Mouse (Mus musculus) heart, embryonic 10.5 days (tissue): ENCODE measurements around the gene Cuedc2. TPM values are rescaled to one million over a fixed set of nuclear protein-coding genes. Genes with fewer than 3 reads are reported as not detected.

Experiments
- DNase-seq: peaks from one replicate; pipeline ENCODE4 v3.0.0-alpha.2; 2017; ENCODE audit warnings: low spot score
- H3K27ac ChIP-seq: fragments of 300-500 bp; sonication (generic); 2 replicates; pipeline ENCODE4 v1.5.1; 2016; ENCODE audit warnings: mild to moderate bottlenecking
- H3K27me3 ChIP-seq: fragments of 300-500 bp; sonication (generic); 2 replicates; pipeline ENCODE4 v1.6.1; 2016; ENCODE audit warnings: mild to moderate bottlenecking; ENCODE audit not compliant: poor library complexity, insufficient read depth, severe bottlenecking
- H3K36me3 ChIP-seq: fragments of 300-500 bp; sonication (generic); 2 replicates; pipeline ENCODE4 v1.6.1; 2016; ENCODE audit warnings: mild to moderate bottlenecking, moderate library complexity
- H3K4me1 ChIP-seq: fragments of 300-500 bp; sonication (generic); 2 replicates; pipeline ENCODE4 v1.6.1; 2016; ENCODE audit warnings: mild to moderate bottlenecking
- H3K4me3 ChIP-seq: fragments of 300-500 bp; sonication (generic); 2 replicates; pipeline ENCODE4 v1.5.1; 2016; ENCODE audit warnings: mild to moderate bottlenecking, moderate library complexity
- H3K9me3 ChIP-seq: fragments of 300-500 bp; sonication (generic); 2 replicates; pipeline ENCODE4 v1.6.1; 2016; ENCODE audit warnings: mild to moderate bottlenecking, moderate library complexity
- WGBS: fragments of 180-500 bp; shearing (Covaris S2); methylation state at CpG from one replicate; pipeline ENCODE4 v1.1.7; 2016; 5-methylcytosine and 5-hydroxymethylcytosine counted together
- polyA plus RNA-seq: library from polyadenylated mRNA; unstranded; fragments of >200 nt; fragmentation: Nextera tagmentation; extraction: Ambion mirVana; gene quantifications from 2 replicates; pipeline ENCODE4 v1.2.1, GENCODE M21; 2016

The Cuedc2 gene
- 146 and 153 TPM in 2 replicates for polyA plus RNA-seq

DNA sequence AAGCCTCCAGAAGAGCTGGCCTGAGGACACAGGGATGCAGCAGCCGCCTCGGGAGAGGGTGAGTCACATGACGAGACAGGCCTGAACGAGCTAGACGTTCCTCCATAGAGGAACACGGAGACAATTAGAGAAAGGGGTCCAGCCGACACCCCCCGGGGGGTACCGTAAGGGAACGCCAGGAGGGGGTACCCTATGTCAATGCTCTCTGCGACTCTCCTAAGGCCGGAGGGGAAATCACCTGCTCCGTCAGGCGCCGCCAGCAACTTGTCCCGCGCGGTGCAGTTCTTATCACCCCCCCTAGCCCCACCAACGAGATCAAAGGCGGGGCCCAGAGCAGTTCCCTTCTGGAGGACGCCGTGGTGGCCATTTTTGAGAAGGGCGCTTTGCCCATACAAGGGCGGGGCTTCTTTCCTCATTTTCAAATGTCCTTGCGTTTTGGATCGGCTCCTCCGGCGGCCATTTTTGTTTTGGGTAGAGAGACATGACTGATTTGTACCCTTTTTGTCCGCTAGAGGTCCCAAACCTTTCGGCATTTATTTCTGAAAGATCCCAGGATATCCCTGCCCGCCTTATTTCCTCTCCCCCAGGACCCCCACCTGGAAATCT, at the start of gene Cuedc2:
TSS of gene Cuedc2 (minus strand) at position 372 of the 606 bp plus-strand sequence.
- Histone ChIP-seq H3K9me3 (no peaks in the 10 kb centered on the region), H3K4me3 (peak within 1 kb of the TSS; percentile 68), H3K27ac (peak within 1 kb of the TSS; percentile 91), H3K27me3 (peaks cover 10% of the 10 kb centered on the region), H3K4me1 (peaks cover 21% of the 10 kb centered on the region), H3K36me3 (no peaks in the 10 kb centered on the region)
- under 1% methylated on average over 31 of the region's 31 CpGs for whole genome bisulfite sequencing
- peak; percentile 97 for DNase-seq

DNA sequence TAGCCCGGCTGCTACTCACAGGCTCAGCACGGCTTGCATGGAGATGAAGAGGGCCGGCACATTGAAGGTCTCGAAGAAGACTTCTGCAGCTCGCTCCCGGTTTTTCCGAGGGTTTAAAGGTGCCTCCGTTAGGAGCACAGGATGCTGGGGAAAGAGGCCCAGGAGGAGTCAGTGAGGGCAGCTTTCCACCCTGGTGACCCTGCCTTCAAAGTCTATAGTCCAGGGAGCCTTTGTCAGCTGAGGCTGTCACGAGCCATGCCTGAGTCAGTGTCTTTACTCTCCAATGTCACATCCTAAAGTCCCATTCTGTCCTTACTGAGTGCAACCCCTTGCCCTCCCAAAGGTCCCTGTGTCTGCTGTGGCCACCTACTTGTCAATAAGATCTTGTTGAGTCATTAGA, 43.8 kb upstream of the Cuedc2 start:
- DNase-seq = no peak
- Histone ChIP-seq H3K36me3 (peaks cover 95% of the 10 kb centered on the region), H3K4me3 (no peak overlapping the region), H3K4me1 (no peaks in the 10 kb centered on the region), H3K27me3 (no peaks in the 10 kb centered on the region), H3K9me3 (no peaks in the 10 kb centered on the region), H3K27ac (no peak overlapping the region)
- 86% methylated on average over 9 of the region's 9 CpGs for WGBS

GRCm38 (mm10) chr19:46375891-46376290, 37.4 kb upstream of the Cuedc2 start:
- Histone ChIP-seq H3K27me3 (no peaks in the 10 kb centered on the region), H3K9me3 (no peaks in the 10 kb centered on the region), H3K36me3 (peaks cover 50% of the 10 kb centered on the region), H3K4me3 (no peak overlapping the region), H3K4me1 (peaks cover 10% of the 10 kb centered on the region), H3K27ac (no peak overlapping the region)
- DNase-seq = no peak
- 59% methylated on average over 4 of the region's 4 CpGs for WGBS

GRCm38 (mm10) chr19:46375489-46375888, 37.0 kb upstream of the Cuedc2 start:
- Histone ChIP-seq H3K9me3 (no peaks in the 10 kb centered on the region), H3K36me3 (peaks cover 46% of the 10 kb centered on the region), H3K4me3 (no peak overlapping the region), H3K27me3 (no peaks in the 10 kb centered on the region), H3K4me1 (peaks cover 10% of the 10 kb centered on the region), H3K27ac (no peak overlapping the region)
- no peak for DNase-seq
- WGBS = 75% methylated on average over 5 of the region's 5 CpGs

- no peaks in the 10 kb centered on the region for H3K9me3 ChIP-seq
- DNase-seq = no peak
- H3K27ac ChIP-seq = no peak overlapping the region
- H3K27me3 ChIP-seq = no peaks in the 10 kb centered on the region
- H3K4me1 ChIP-seq = peaks cover 10% of the 10 kb centered on the region
- H3K4me3 ChIP-seq = no peak overlapping the region
- 54% methylated on average over 21 of the region's 21 CpGs for WGBS
- peaks cover 37% of the 10 kb centered on the region for H3K36me3 ChIP-seq
These were observed 36.1 kb upstream of the Cuedc2 start for GRCm38 (mm10) chr19:46374477-46375088.

GRCm38 (mm10) chr19:46369204-46369603, 30.7 kb upstream of the Cuedc2 start:
- 17% methylated on average over 4 of the region's 4 CpGs for WGBS
- no peak overlapping the region for H3K4me3 ChIP-seq
- no peaks in the 10 kb centered on the region; the same call in 1 of the 2 replicates for H3K36me3 ChIP-seq
- DNase-seq = peak; percentile 85
- H3K27me3 ChIP-seq = no peaks in the 10 kb centered on the region
- H3K4me1 ChIP-seq = peaks cover 3% of the 10 kb centered on the region
- no peaks in the 10 kb centered on the region for H3K9me3 ChIP-seq
- H3K27ac ChIP-seq = no peak overlapping the region

GRCm38 (mm10) chr19:46367798-46368590, 29.5 kb upstream of the Cuedc2 start:
- no peaks in the 10 kb centered on the region for H3K9me3 ChIP-seq
- H3K27ac ChIP-seq = no peak overlapping the region
- no peak for DNase-seq
- WGBS = 80% methylated on average over 23 of the region's 23 CpGs
- peaks cover 2% of the 10 kb centered on the region; the same call in 1 of the 2 replicates for H3K4me1 ChIP-seq
- H3K4me3 ChIP-seq = no peak overlapping the region
- no peaks in the 10 kb centered on the region for H3K27me3 ChIP-seq
- H3K36me3 ChIP-seq = no peaks in the 10 kb centered on the region; the same call in 1 of the 2 replicates

DNA sequence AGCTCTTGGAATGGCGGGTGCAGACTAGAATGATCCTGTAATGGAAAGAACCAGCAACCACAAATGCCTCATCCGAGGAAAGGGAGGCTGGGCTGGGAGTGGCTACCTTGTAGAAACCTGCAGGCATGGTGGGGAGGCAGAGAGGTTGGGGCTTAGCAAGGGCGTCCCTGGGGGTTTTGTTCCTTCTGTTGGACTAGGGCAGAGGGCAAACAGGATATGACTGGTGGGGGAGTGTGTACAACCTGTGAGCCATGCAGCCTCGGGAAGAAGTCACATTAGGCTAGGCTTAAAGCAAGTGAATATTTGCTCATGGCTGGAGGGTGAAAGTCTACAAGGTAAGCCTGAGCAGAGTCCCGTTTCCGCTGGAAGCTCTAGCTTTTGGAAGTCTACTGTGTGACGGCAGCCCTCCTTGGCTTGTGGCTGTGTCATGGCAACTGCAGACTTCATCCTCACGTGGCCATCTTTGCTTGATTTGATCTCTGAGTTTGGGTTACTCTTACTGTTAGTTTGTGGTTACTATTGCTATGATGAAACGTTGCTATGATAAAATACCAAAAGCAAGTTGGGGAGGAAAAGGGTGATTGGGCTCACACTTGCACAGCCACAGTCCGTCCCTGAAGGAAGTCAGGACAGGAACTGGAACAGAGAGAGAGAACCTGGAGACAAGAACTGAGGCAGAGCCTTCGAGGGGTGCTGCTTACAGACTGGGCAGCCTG, 24.9 kb upstream of the Cuedc2 start:
- no peak overlapping the region for H3K4me3 ChIP-seq
- H3K27me3 ChIP-seq = peaks cover 3% of the 10 kb centered on the region
- 78% methylated on average over 11 of the region's 11 CpGs for WGBS
- H3K9me3 ChIP-seq = no peaks in the 10 kb centered on the region
- H3K27ac ChIP-seq = no peak overlapping the region
- DNase-seq = no peak
- no peaks in the 10 kb centered on the region for H3K36me3 ChIP-seq
- no peaks in the 10 kb centered on the region for H3K4me1 ChIP-seq

GRCm38 (mm10) chr19:46362104-46362503, 23.6 kb upstream of the Cuedc2 start:
- peaks cover 5% of the 10 kb centered on the region; the same call in 1 of the 2 replicates for H3K4me1 ChIP-seq
- H3K4me3 ChIP-seq = no peak overlapping the region
- no peaks in the 10 kb centered on the region for H3K36me3 ChIP-seq
- peaks cover 16% of the 10 kb centered on the region for H3K27me3 ChIP-seq
- no peak for DNase-seq
- H3K9me3 ChIP-seq = no peaks in the 10 kb centered on the region
- no peak overlapping the region for H3K27ac ChIP-seq
- WGBS = 87% methylated on average over 8 of the region's 8 CpGs

GRCm38 (mm10) chr19:46358381-46358780, 19.9 kb upstream of the Cuedc2 start:
- H3K9me3 ChIP-seq = no peaks in the 10 kb centered on the region
- no peak overlapping the region for H3K27ac ChIP-seq
- no peaks in the 10 kb centered on the region for H3K36me3 ChIP-seq
- no peak for DNase-seq
- H3K4me1 ChIP-seq = peaks cover 14% of the 10 kb centered on the region
- H3K27me3 ChIP-seq = peaks cover 33% of the 10 kb centered on the region
- 62% methylated on average over 4 of the region's 4 CpGs for WGBS
- no peak overlapping the region for H3K4me3 ChIP-seq

- Histone ChIP-seq H3K4me1 (peaks cover 14% of the 10 kb centered on the region), H3K27me3 (peaks cover 40% of the 10 kb centered on the region), H3K36me3 (no peaks in the 10 kb centered on the region), H3K9me3 (no peaks in the 10 kb centered on the region), H3K4me3 (peak overlapping the region; percentile 67), H3K27ac (peak overlapping the region; percentile 75; the same call in 1 of the 2 replicates)
- DNase-seq = no peak
- 17% methylated on average over 25 of the region's 25 CpGs for WGBS
These were observed 19.1 kb upstream of the Cuedc2 start for GRCm38 (mm10) chr19:46357344-46358280.

DNA sequence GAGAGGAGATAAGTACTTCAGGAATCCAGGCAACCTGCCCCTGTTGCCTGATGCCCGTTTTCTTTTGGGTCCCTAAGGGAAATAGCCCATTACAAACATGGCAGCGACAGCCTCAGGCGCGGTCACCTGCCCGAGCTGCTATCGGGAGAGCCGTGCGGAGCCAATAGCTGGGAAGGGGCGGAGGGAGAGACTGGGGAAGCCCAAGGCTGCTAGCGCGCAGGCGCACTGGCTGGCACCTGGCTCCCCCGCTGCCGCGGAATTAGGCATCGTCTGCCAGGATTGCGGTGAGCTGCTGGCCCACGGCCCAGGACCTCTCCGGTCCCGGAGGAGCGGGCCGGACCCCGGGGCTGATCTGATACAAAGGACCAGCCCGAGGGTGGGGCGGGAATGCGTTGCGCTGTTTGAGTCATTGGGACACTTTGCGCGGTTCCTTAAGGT, 18.2 kb upstream of the Cuedc2 start:
- WGBS = 1% methylated on average over 29 of the region's 29 CpGs
- Histone ChIP-seq H3K9me3 (no peaks in the 10 kb centered on the region), H3K27me3 (peaks cover 49% of the 10 kb centered on the region), H3K36me3 (no peaks in the 10 kb centered on the region), H3K27ac (peak overlapping the region; percentile 75), H3K4me3 (peak overlapping the region; percentile 67), H3K4me1 (peaks cover 14% of the 10 kb centered on the region)
- peak; percentile 94 for DNase-seq
